Mouse (Mus musculus) olfactory bulb, adult 2 months (tissue): ENCODE results near the gene Wipf2. TPM values are rescaled to one million over a fixed set of nuclear protein-coding genes. Genes with fewer than 3 reads are reported as not detected.
"Not testable (repeated sequence)": the region's sequence is repeated elsewhere in the genome, so short reads cannot be mapped to it uniquely, and the experiment has no call there.

Source experiments
- H3K27ac ChIP-seq: fragments of 200-500 bp; 2 replicates; pipeline ENCODE4 v1.5.1; 2012; ENCODE audit warnings: low read depth, low read length; ENCODE audit not compliant: insufficient read depth
- H3K4me1 ChIP-seq: fragments of 200-500 bp; 2 replicates; pipeline ENCODE4 v1.6.1; 2012; ENCODE audit warnings: low read length; ENCODE audit not compliant: control insufficient read depth, insufficient read depth
- H3K4me3 ChIP-seq: fragments of 200-500 bp; 2 replicates; pipeline ENCODE4 v1.5.1; 2012; ENCODE audit warnings: mild to moderate bottlenecking, low read depth, low read length, moderate library complexity; ENCODE audit not compliant: insufficient read depth
- CTCF ChIP-seq: fragments of 200-500 bp; IDR thresholded peaks from 2 replicates; pipeline ENCODE4 v1.5.1; 2012; ENCODE audit warnings: low read depth, mild to moderate bottlenecking, low read length, moderate library complexity; ENCODE audit not compliant: insufficient read depth
- POLR2A ChIP-seq: fragments of 200-500 bp; IDR thresholded peaks from 2 replicates; pipeline ENCODE4 v1.6.1; 2012; ENCODE audit warnings: mild to moderate bottlenecking, low read depth, low read length, moderate library complexity; ENCODE audit not compliant: insufficient read depth
- WGBS: fragments of 180-500 bp; shearing (Covaris S2); methylation state at CpG from one replicate; pipeline ENCODE4 v1.1.7; 2018; 5-methylcytosine and 5-hydroxymethylcytosine counted together
- polyA plus RNA-seq: library from polyadenylated mRNA; stranded (reverse); fragments of >200 nt; gene quantifications from 2 replicates; pipeline ENCODE4 v1.2.4, GENCODE M21; 2012; ENCODE audit warnings: low replicate concordance; ENCODE audit not compliant: missing spikeins, insufficient read depth, insufficient read length

The Wipf2 gene
- polyA plus RNA-seq = not detected in 2 replicates

GRCm38 (mm10) chr11:98863028-98863750 is at the start of gene Wipf2:
Gene Wipf2 (plus strand): TSS chr11:98863638.
- peaks cover 11% of the 10 kb centered on the region for H3K4me1 ChIP-seq
- peak; percentile 80 for TF ChIP-seq POLR2A
- TF ChIP-seq CTCF = 0 out of 2 replicates have a peak, but pooled peaks have one; percentile 23
- WGBS = 5% methylated on average over 38 of the region's 41 CpGs

GRCm38 (mm10) chr11:98816706-98817239 is 46.7 kb upstream of the Wipf2 start:
- WGBS = 97% methylated on average over 1 of the region's 1 CpGs
- no peak overlapping the region for H3K4me3 ChIP-seq
- no peak overlapping the region for H3K27ac ChIP-seq
- TF ChIP-seq CTCF = no peak
- no peak for TF ChIP-seq POLR2A
- H3K4me1 ChIP-seq = peaks cover 2% of the 10 kb centered on the region; the same call in 1 of the 2 replicates

More at GRCm38 (mm10) chr11:98863028-98863750, at the start of gene Wipf2:
- Histone ChIP-seq H3K27ac (peak within 1 kb of the TSS; percentile 83), H3K4me3 (peak within 1 kb of the TSS; percentile 96)

- 94% methylated on average over 5 of the region's 5 CpGs for WGBS
- peaks cover 6% of the 10 kb centered on the region; the same call in 1 of the 2 replicates for H3K4me1 ChIP-seq
- H3K4me3 ChIP-seq = no peak overlapping the region
- TF ChIP-seq POLR2A (no peak), CTCF (no peak)
- H3K27ac ChIP-seq = no peak overlapping the region
Measured at GRCm38 (mm10) chr11:98820968-98821367, 42.5 kb upstream of the Wipf2 start.

GRCm38 (mm10) chr11:98826071-98826470 is 37.4 kb upstream of the Wipf2 start:
- not testable (repeated sequence) for H3K27ac ChIP-seq, H3K4me3 ChIP-seq, H3K4me1 ChIP-seq
- WGBS = 98% methylated on average over 2 of the region's 2 CpGs

- 69% methylated on average over 2 of the region's 2 CpGs for WGBS
- no peak overlapping the region for H3K4me3 ChIP-seq
- peaks cover 3% of the 10 kb centered on the region; the same call in 1 of the 2 replicates for H3K4me1 ChIP-seq
- no peak for TF ChIP-seq CTCF
- no peak for TF ChIP-seq POLR2A
- H3K27ac ChIP-seq = no peak overlapping the region
Measured at GRCm38 (mm10) chr11:98827877-98828276, 35.6 kb upstream of the Wipf2 start.

- Histone ChIP-seq H3K4me1 (no peaks in the 10 kb centered on the region), H3K4me3 (no peak overlapping the region), H3K27ac (peak overlapping the region; percentile 46; the same call in 1 of the 2 replicates)
- WGBS = 59% methylated on average over 12 of the region's 12 CpGs
- TF ChIP-seq POLR2A = no peak
- TF ChIP-seq CTCF = no peak
Measured at GRCm38 (mm10) chr11:98829091-98829775, 34.2 kb upstream of the Wipf2 start.

GRCm38 (mm10) chr11:98829875-98830274 is 33.6 kb upstream of the Wipf2 start:
- Histone ChIP-seq H3K4me3 (no peak overlapping the region), H3K4me1 (no peaks in the 10 kb centered on the region; the same call in 1 of the 2 replicates), H3K27ac (no peak overlapping the region)
- TF ChIP-seq POLR2A = no peak
- no peak for TF ChIP-seq CTCF
- 79% methylated on average over 4 of the region's 4 CpGs for WGBS

GRCm38 (mm10) chr11:98835296-98835695 is 28.1 kb upstream of the Wipf2 start:
- 21% methylated on average over 5 of the region's 5 CpGs for WGBS
- no peak for TF ChIP-seq CTCF
- no peak for TF ChIP-seq POLR2A
- peak overlapping the region; percentile 29; the same call in 1 of the 2 replicates for H3K27ac ChIP-seq
- H3K4me3 ChIP-seq = no peak overlapping the region
- H3K4me1 ChIP-seq = peaks cover 25% of the 10 kb centered on the region

- TF ChIP-seq CTCF (no peak), POLR2A (no peak)
- Histone ChIP-seq H3K4me3 (no peak overlapping the region), H3K27ac (peak overlapping the region; percentile 13; the same call in 1 of the 2 replicates), H3K4me1 (peaks cover 26% of the 10 kb centered on the region)
- WGBS = 40% methylated on average over 3 of the region's 3 CpGs
Measured at GRCm38 (mm10) chr11:98835725-98836124, 27.7 kb upstream of the Wipf2 start.
